Mouse (Mus musculus) liver, postnatal 0 days (tissue): Measurements from ENCODE around the gene Klhl31. TPM values are rescaled to one million over a fixed set of nuclear protein-coding genes. Genes with fewer than 3 reads are reported as not detected.
A peak's percentile ranks its signal among the peaks of the same experiment; 100 is the strongest.

ENCODE experiments used
- ATAC-seq: fragments of 200-750 bp; cut with Nextera tagmentation; 2 replicates; pipeline ENCODE4 v1.8.0; 2017; ENCODE audit warnings: mild to moderate bottlenecking, moderate library complexity
- DNase-seq: peaks from one replicate; pipeline ENCODE4 v3.0.0-alpha.2; 2016
- H3K27ac ChIP-seq: fragments of 300-500 bp; sonication (generic); 2 replicates; pipeline ENCODE4 v1.5.1; 2014; ENCODE audit warnings: antibody characterized with exemption, moderate library complexity, mild to moderate bottlenecking, low read depth
- H3K27me3 ChIP-seq: fragments of 300-500 bp; sonication (generic); 2 replicates; pipeline ENCODE4 v1.6.1; 2014; ENCODE audit warnings: low read length, control low read depth, mixed read lengths; ENCODE audit not compliant: insufficient read depth
- H3K36me3 ChIP-seq: fragments of 300-500 bp; sonication (generic); replicated peaks from 2 replicates; pipeline ENCODE4 v1.6.1; 2014; ENCODE audit warnings: mild to moderate bottlenecking, control low read depth, low read length, moderate library complexity, mixed read lengths; ENCODE audit not compliant: insufficient read depth
- H3K4me1 ChIP-seq: fragments of 300-500 bp; sonication (generic); 2 replicates; pipeline ENCODE4 v1.6.1; 2014; ENCODE audit warnings: antibody characterized with exemption, mild to moderate bottlenecking, control low read depth; ENCODE audit not compliant: insufficient read depth
- H3K4me2 ChIP-seq: fragments of 300-500 bp; sonication (generic); 2 replicates; pipeline ENCODE4 v1.6.1; 2014; ENCODE audit warnings: low read depth, mild to moderate bottlenecking, low read length, moderate library complexity, mixed read lengths
- H3K4me3 ChIP-seq: fragments of 300-500 bp; sonication (generic); 2 replicates; pipeline ENCODE4 v1.5.1; 2014; ENCODE audit warnings: low read depth, low read length
- H3K9ac ChIP-seq: fragments of 300-500 bp; sonication (generic); replicated peaks from 2 replicates; pipeline ENCODE4 v1.6.1; 2014; ENCODE audit warnings: mild to moderate bottlenecking, moderate library complexity
- H3K9me3 ChIP-seq: fragments of 300-500 bp; sonication (generic); 2 replicates; pipeline ENCODE4 v1.6.1; 2016; ENCODE audit warnings: mild to moderate bottlenecking, control low read depth, low read length, mixed read lengths
- CTCF ChIP-seq: sonication (generic); IDR thresholded peaks from 2 replicates; pipeline ENCODE4 v1.5.1; 2016; ENCODE audit warnings: antibody characterized with exemption, low read depth
- EP300 ChIP-seq: IDR thresholded peaks from 2 replicates; pipeline ENCODE4 v1.6.1; 2016; ENCODE audit warnings: antibody characterized with exemption, low read depth, mild to moderate bottlenecking
- WGBS: fragments of 180-500 bp; shearing (Covaris S2); extraction: QIAGEN DNeasy Blood & Tissue Kit; methylation state at CpG from one replicate; pipeline ENCODE4 v1.1.7; 2014; ENCODE audit not compliant: insufficient replicate concordance; 5-methylcytosine and 5-hydroxymethylcytosine counted together
- polyA plus RNA-seq: library from polyadenylated mRNA; unstranded; fragments of >200 nt; fragmentation: Nextera tagmentation; extraction: Ambion mirVana; gene quantifications from 2 replicates; pipeline ENCODE4 v1.2.1, GENCODE M21; 2015

Klhl31 gene
- polyA plus RNA-seq, 1 experiment from 2014 or later = 0.06 TPM

DNA sequence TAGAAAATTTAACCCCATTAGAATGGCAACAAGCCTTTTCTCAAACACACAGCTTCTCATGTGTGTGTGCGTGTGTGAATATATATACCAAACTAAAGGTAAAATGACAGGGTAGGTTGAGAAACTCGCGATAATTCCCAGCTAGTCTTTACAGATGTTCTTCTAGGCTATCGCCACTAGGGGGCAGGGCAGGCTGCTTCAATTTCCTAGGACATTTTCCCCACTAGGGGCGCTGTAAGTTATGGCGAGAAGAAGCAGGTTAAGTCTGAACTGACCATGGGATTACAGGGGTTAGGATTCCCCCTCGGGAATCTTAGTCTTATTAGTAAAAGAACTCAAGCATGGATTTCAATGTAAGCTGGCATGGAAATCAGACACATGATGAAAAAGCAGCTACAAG, 39.9 kb upstream of the Klhl31 start:
- no peak for ATAC-seq
- no peaks in the 10 kb centered on the region for H3K9me3 ChIP-seq
- H3K36me3 ChIP-seq = no peaks in the 10 kb centered on the region
- peak; percentile 83 for DNase-seq
- WGBS = 23% methylated on average over 7 of the region's 7 CpGs
- no peak overlapping the region for H3K9ac ChIP-seq
- no peaks in the 10 kb centered on the region for H3K27me3 ChIP-seq
- no peaks in the 10 kb centered on the region for H3K4me1 ChIP-seq
- TF ChIP-seq CTCF (peak; percentile 100), EP300 (no peak)
- H3K4me3 ChIP-seq = no peak overlapping the region
- H3K27ac ChIP-seq = no peak overlapping the region
- no peak overlapping the region for H3K4me2 ChIP-seq

DNA sequence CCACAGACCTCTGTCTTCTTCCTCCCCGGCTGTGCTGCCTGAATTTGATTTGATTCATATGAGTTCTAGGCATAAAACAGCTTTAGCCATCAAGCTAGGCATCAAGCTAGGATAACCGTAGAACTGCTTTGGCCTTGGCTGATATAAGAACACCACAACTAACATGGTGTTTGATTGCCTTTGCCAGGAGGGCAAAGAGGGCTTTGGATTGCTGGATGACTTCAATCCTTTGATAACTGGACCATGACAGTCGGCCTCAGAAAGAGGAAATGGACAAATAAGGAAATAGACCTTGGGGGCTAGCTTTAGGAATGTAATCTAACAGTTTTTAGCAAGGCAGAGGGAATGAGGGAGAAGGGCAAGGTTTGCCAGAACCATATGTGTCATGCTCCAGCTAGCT, 37.7 kb upstream of the Klhl31 start:
- whole genome bisulfite sequencing = 49% methylated on average over 3 of the region's 3 CpGs
- Histone ChIP-seq H3K36me3 (no peaks in the 10 kb centered on the region), H3K4me3 (no peak overlapping the region), H3K9me3 (no peaks in the 10 kb centered on the region), H3K4me2 (no peak overlapping the region), H3K27ac (no peak overlapping the region), H3K9ac (no peak overlapping the region), H3K27me3 (no peaks in the 10 kb centered on the region), H3K4me1 (no peaks in the 10 kb centered on the region)
- ATAC-seq = no peak
- no peak for DNase-seq
- TF ChIP-seq EP300 (no peak), CTCF (no peak)

DNA sequence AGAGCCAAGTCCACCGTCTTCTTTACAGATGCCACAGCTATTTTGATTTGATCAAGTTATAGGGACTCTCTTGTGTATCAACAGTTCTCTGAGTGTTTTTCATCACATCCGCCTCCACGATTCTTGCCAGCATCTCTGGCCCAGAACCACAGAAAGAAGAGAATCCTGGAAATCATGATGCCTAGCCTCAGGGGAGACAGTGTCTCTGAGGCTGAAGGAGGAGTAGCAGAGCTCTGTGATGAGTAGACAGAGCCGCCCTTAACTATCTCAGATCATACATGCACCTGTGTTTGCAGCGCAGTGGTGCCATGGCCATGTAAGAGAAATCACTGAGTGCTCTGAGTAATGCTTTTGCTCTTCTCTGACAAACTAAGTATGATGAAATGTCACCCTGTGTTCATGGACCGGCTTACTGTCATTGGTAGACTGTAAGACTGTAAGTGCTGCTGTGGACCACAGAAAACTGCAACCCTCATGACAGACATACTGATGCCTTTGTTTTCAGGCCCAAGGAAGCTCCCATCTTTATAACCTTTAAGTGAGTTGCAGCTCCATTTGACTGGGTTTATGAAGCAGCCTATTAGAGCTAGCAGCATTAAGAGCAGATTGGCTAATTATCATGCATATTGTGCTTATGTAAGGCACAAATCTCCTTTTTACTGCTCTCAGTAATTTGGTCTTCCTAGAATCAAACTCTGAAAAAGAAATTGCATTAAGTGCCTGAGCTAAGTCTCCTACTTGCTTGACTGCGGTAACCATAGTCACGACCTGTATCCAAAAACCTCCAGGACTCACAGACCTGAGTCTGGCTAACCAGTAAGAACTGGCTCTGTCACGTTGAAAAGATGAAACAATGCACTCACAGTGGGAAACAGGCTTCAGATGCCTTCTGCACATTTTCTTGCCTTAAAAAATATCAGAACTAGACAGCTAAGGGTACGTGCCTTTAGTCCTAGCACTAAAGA, 33.7 kb upstream of the Klhl31 start:
- Histone ChIP-seq H3K36me3 (no peaks in the 10 kb centered on the region), H3K27ac (no peak overlapping the region), H3K4me2 (no peak overlapping the region), H3K9ac (no peak overlapping the region), H3K4me3 (no peak overlapping the region), H3K4me1 (no peaks in the 10 kb centered on the region), H3K9me3 (no peaks in the 10 kb centered on the region), H3K27me3 (no peaks in the 10 kb centered on the region)
- TF ChIP-seq EP300 (no peak), CTCF (no peak)
- DNase-seq (no peak), ATAC-seq (no peak)
- 77% methylated on average over 10 of the region's 10 CpGs for WGBS

DNA sequence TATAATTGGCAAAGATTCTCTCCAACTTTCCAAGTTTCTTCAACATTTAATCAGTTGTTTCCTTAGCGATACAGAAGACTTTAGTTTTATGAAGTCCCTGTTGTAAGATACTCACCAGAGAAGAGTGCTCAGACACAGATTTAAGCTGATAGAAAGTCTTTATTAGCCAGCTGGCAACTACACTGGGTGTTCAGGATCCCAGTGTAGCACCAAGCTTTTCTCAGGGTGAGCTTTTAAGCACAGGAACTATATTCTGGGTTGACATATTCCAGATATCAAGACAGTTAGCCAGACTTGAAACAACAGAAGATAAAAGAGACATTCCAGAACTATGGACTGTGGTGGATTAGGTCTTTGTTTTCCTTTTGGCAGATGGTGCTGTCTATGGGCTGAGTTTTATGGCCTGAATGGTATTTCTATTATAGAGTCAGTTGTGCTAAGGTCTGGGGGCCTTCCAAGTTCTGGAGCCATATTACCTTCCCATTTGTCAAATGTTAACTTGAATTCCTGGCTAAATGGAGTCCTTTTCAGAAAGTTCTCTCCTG, 32.3 kb upstream of the Klhl31 start:
- WGBS = 84% methylated on average over 1 of the region's 1 CpGs
- no peak for TF ChIP-seq CTCF
- no peak for TF ChIP-seq EP300
- H3K4me1 ChIP-seq = no peaks in the 10 kb centered on the region
- DNase-seq = no peak
- no peak overlapping the region for H3K9ac ChIP-seq
- no peaks in the 10 kb centered on the region for H3K9me3 ChIP-seq
- H3K27me3 ChIP-seq = no peaks in the 10 kb centered on the region
- no peak overlapping the region for H3K27ac ChIP-seq
- H3K4me3 ChIP-seq = no peak overlapping the region
- no peak for ATAC-seq
- H3K36me3 ChIP-seq = no peaks in the 10 kb centered on the region
- no peak overlapping the region for H3K4me2 ChIP-seq

DNA sequence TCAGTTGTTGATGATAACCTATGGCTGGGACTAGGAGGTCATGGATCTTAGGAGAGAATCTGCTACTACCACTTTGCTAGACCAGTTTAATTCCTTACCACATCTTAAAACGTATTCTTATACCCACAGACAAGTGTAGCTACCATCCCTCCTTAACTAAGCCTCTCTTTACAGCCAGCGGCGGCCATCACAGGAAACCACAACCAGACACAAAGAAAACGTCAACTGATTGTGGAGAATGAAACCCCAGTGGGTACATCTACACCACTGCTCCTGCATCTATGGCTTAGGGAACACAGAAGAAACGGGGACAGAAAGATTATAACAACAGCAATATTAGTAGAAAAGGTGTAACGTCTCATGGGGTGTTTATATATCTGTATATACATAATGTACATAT, 29.0 kb upstream of the Klhl31 start:
- no peak for TF ChIP-seq CTCF
- no peak for TF ChIP-seq EP300
- Histone ChIP-seq H3K9me3 (no peaks in the 10 kb centered on the region), H3K27ac (no peak overlapping the region), H3K4me3 (no peak overlapping the region), H3K4me2 (no peak overlapping the region), H3K4me1 (no peaks in the 10 kb centered on the region), H3K9ac (no peak overlapping the region), H3K36me3 (no peaks in the 10 kb centered on the region), H3K27me3 (no peaks in the 10 kb centered on the region)
- ATAC-seq (no peak), DNase-seq (no peak)
- WGBS = 36% methylated on average over 6 of the region's 6 CpGs

DNA sequence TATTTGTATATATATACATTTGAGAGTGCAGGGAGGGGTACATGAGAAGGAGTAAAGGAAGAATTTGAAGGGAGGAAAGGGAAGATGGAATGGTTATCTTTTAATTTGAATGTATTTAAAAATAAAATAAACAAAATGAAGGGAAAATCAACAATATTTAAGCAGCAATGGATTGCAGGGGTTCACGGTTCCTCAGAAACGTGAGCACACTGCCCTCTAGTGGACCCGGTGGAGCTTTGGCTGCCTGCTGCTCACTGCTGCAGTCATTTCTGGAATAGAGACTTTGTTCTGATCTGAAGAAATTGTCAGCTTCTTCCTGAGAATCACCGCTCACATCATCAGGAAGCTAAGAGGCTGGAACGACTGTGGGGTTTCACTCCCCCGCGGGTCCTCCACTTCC, 28.5 kb upstream of the Klhl31 start:
- H3K27ac ChIP-seq = no peak overlapping the region
- H3K9me3 ChIP-seq = no peaks in the 10 kb centered on the region
- no peak overlapping the region for H3K4me2 ChIP-seq
- peak; percentile 43 for DNase-seq
- no peaks in the 10 kb centered on the region for H3K4me1 ChIP-seq
- no peak for ATAC-seq
- no peaks in the 10 kb centered on the region for H3K36me3 ChIP-seq
- no peak for TF ChIP-seq EP300
- peak; percentile 62 for TF ChIP-seq CTCF
- H3K9ac ChIP-seq = no peak overlapping the region
- 26% methylated on average over 5 of the region's 7 CpGs for WGBS
- H3K27me3 ChIP-seq = no peaks in the 10 kb centered on the region
- no peak overlapping the region for H3K4me3 ChIP-seq
